Mouse (Mus musculus): ENCODE data around the gene Slc25a29.

GRCm38 (mm10) chr12:108824225-108824874 is 11.3 kb downstream of the Slc25a29 start:
- TF ChIP-seq TAL1 (IDR thresholded peaks at IDR 0.05; ENCODE audit: low read length) (no peak), GATA1 (IDR thresholded peaks at IDR 0.05; ENCODE audit: low read length) (no peak)
